Mouse (Mus musculus) ovary, postnatal 36 days (tissue): ENCODE measurements around the gene Yju2.
"Not testable (repeated sequence)": the region's sequence is repeated elsewhere in the genome, so short reads cannot be mapped to it uniquely, and the experiment has no call there.

Experiments
- DNase-seq: peaks from one replicate; pipeline ENCODE4 v3.0.0; 2022; ENCODE audit warnings: low spot score, mixed read lengths

Yju2 gene

GRCm38 (mm10) chr17:55958918-55959728, at the start of gene Yju2:
Gene Yju2 (plus strand): TSS chr17:55959099.
- peak; percentile 89 for DNase-seq

- peak; percentile 55 for DNase-seq
Observed at GRCm38 (mm10) chr17:55931553-55932502, 27.1 kb upstream of the Yju2 start.

- no peak for DNase-seq
Observed at GRCm38 (mm10) chr17:55932635-55933034, 26.3 kb upstream of the Yju2 start.

GRCm38 (mm10) chr17:55933191-55933590, 25.7 kb upstream of the Yju2 start:
- no peak for DNase-seq

GRCm38 (mm10) chr17:55944387-55944865, 14.5 kb upstream of the Yju2 start:
- DNase-seq: not testable (repeated sequence)

- DNase-seq: peak; percentile 85
Observed at GRCm38 (mm10) chr17:55944866-55945682, 13.8 kb upstream of the Yju2 start.

- no peak for DNase-seq
Observed at GRCm38 (mm10) chr17:55945696-55946095, 13.2 kb upstream of the Yju2 start.

- DNase-seq: no peak
Observed at GRCm38 (mm10) chr17:55948647-55949046, 10.3 kb upstream of the Yju2 start.

GRCm38 (mm10) chr17:55949400-55949799, 9.5 kb upstream of the Yju2 start, which contains the start of gene Zfp119b:
Gene Zfp119b (minus strand): TSS chr17:55949500.
- no peak for DNase-seq

GRCm38 (mm10) chr17:55950601-55951000, 8.3 kb upstream of the Yju2 start:
- no peak for DNase-seq

GRCm38 (mm10) chr17:55952041-55952440, 6.9 kb upstream of the Yju2 start:
- DNase-seq: no peak

- DNase-seq: no peak
Observed at GRCm38 (mm10) chr17:55952447-55953027, 6.4 kb upstream of the Yju2 start, which contains the start of gene Ebi3. Gene Ebi3 (plus strand): TSS chr17:55952640.

- no peak for DNase-seq
Observed at GRCm38 (mm10) chr17:55953751-55954150, 5.1 kb upstream of the Yju2 start.

- DNase-seq: no peak
Observed at GRCm38 (mm10) chr17:55954229-55954628, 4.7 kb upstream of the Yju2 start.

GRCm38 (mm10) chr17:55956129-55956528, 2.8 kb upstream of the Yju2 start:
- peak; percentile 70 for DNase-seq

- no peak for DNase-seq
Observed at GRCm38 (mm10) chr17:55956591-55956990, 2.3 kb upstream of the Yju2 start.

- peak; percentile 66 for DNase-seq
Observed at GRCm38 (mm10) chr17:55957168-55957567, 1.7 kb upstream of the Yju2 start.

- DNase-seq: no peak
Observed at GRCm38 (mm10) chr17:55957726-55958583, 944 bp upstream of the Yju2 start.

GRCm38 (mm10) chr17:55958584-55958886, 364 bp upstream of the Yju2 start:
- DNase-seq: no peak

GRCm38 (mm10) chr17:55959946-55960740, 1.2 kb downstream of the Yju2 start:
- no peak for DNase-seq
